Mouse (Mus musculus): Measurements from ENCODE around the gene Mdm2. TPM values are rescaled to one million over a fixed set of nuclear protein-coding genes. Genes with fewer than 3 reads are reported as not detected.

Gene Mdm2
- total and polyA plus RNA-seq, 3 experiments: 79.8 to 136 (median 112) TPM

GRCm38 (mm10) chr10:117697561-117698115 lies 12.9 kb downstream of the Mdm2 start:
- in situ Hi-C loops (cut with MboI; ENCODE audit: low pct_ligation_motif_present, low pct_unique_long_range_greater_than_20kb, low sequenced_read_pairs): no loop called here
- Histone ChIP-seq H3K9ac (ENCODE audit: insufficient read depth, low read depth) (no peak overlapping the region), H3K9me3 (replicated peaks; ENCODE audit: low read length) (no peaks in the 10 kb centered on the region), H3K4me2 (ENCODE audit: insufficient read depth, low read depth, poor library complexity, severe bottlenecking) (no peak overlapping the region), H3K36me3 (replicated peaks in 1 of 2; ENCODE audit: control insufficient read depth in 1 of 2, insufficient read depth in 1 of 2, low read length in 1 of 2) (peaks cover 78 to 87% of the 10 kb centered on the region in 2 experiments), H3K4me1 (ENCODE audit: control insufficient read depth in 1 of 2, insufficient read depth in 2 of 2) (no peaks in the 10 kb centered on the region), H3K79me2 (replicated peaks; ENCODE audit: control insufficient read depth, extremely low read depth, insufficient read depth, poor library complexity, severe bottlenecking) (peaks cover 55% of the 10 kb centered on the region), H3K27ac (ENCODE audit: insufficient read depth, low read depth) (no peak overlapping the region), H3K27me3 (replicated peaks) (no peaks in the 10 kb centered on the region), H3K4me3 (replicated peaks in 1 of 3; ENCODE audit: low read depth in 2 of 3, low read length in 2 of 3, poor library complexity in 1 of 3) (no peak overlapping the region)
- DNase-seq (ENCODE audit: extremely low read depth): no peak
- no peak; the same call in 1 of the 2 replicates for TF ChIP-seq POLR2A (IDR thresholded peaks at IDR 0.05; ENCODE audit: low read depth, low read length)
- TF ChIP-seq NELFE (IDR thresholded peaks at IDR 0.05; ENCODE audit: low read depth, low read length): no peak
- TF ChIP-seq POLR2AphosphoS2 (IDR thresholded peaks at IDR 0.05; ENCODE audit: low read depth, low read length): no peak; the same call in 1 of the 2 replicates
- TF ChIP-seq MAZ (IDR thresholded peaks at IDR 0.05; ENCODE audit: low read depth, low read length): no peak
- no peak for TF ChIP-seq MYC (IDR thresholded peaks at IDR 0.05; ENCODE audit: low read depth, low read length)
- TF ChIP-seq BHLHE40 (IDR thresholded peaks at IDR 0.05; ENCODE audit: low read depth, low read length): no peak
- TF ChIP-seq UBTF (IDR thresholded peaks at IDR 0.05; ENCODE audit: low read depth, low read length): no peak
- TF ChIP-seq IRF4 (IDR thresholded peaks at IDR 0.05; ENCODE audit: low read depth, low read length): no peak
- no peak for TF ChIP-seq ETS1 (conservative IDR thresholded peaks at IDR 0.05; ENCODE audit: low read depth, low read length)
- no peak for TF ChIP-seq GABPA (IDR thresholded peaks at IDR 0.05; ENCODE audit: insufficient replicate concordance, low read depth, low read length)
- TF ChIP-seq MAX (IDR thresholded peaks at IDR 0.05; ENCODE audit: low read length): no peak
- no peak for TF ChIP-seq CHD2 (IDR thresholded peaks at IDR 0.05; ENCODE audit: low read length)
- no peak for TF ChIP-seq MXI1 (IDR thresholded peaks at IDR 0.05; ENCODE audit: low read depth, low read length)
- no peak for TF ChIP-seq MAFK (IDR thresholded peaks at IDR 0.05; ENCODE audit: insufficient replicate concordance, low read length)
- no peak for TF ChIP-seq EP300 (IDR thresholded peaks at IDR 0.05; ENCODE audit: low read length)
- TF ChIP-seq RAD21 (IDR thresholded peaks at IDR 0.05; ENCODE audit: low read depth, low read length): no peak
- TF ChIP-seq USF2 (conservative IDR thresholded peaks at IDR 0.05; ENCODE audit: low read depth, low read length): no peak
- dilution Hi-C loops (cut with MboI; ENCODE audit: extremely low pct_ligation_motif_present, extremely low pct_unique_long_range_greater_than_20kb, low sequenced_read_pairs): no loop called here

- Histone ChIP-seq H3K36me3 (replicated peaks in 1 of 2; ENCODE audit: control insufficient read depth in 1 of 2, insufficient read depth in 1 of 2, low read length in 1 of 2) (peaks cover 80 to 89% of the 10 kb centered on the region in 2 experiments), H3K9ac (ENCODE audit: insufficient read depth, low read depth) (no peak overlapping the region), H3K4me3 (replicated peaks in 1 of 3; ENCODE audit: low read depth in 2 of 3, low read length in 2 of 3, poor library complexity in 1 of 3) (no peak overlapping the region), H3K27ac (ENCODE audit: insufficient read depth, low read depth) (no peak overlapping the region), H3K9me3 (replicated peaks; ENCODE audit: low read length) (no peaks in the 10 kb centered on the region), H3K4me2 (ENCODE audit: insufficient read depth, low read depth, poor library complexity, severe bottlenecking) (no peak overlapping the region), H3K27me3 (replicated peaks) (no peaks in the 10 kb centered on the region), H3K79me2 (replicated peaks; ENCODE audit: control insufficient read depth, extremely low read depth, insufficient read depth, poor library complexity, severe bottlenecking) (peaks cover 54% of the 10 kb centered on the region), H3K4me1 (ENCODE audit: control insufficient read depth in 1 of 2, insufficient read depth in 2 of 2) (no peaks in the 10 kb centered on the region)
- in situ Hi-C loops (cut with MboI; ENCODE audit: low pct_ligation_motif_present, low pct_unique_long_range_greater_than_20kb, low sequenced_read_pairs) (no loop called here), dilution Hi-C loops (cut with MboI; ENCODE audit: extremely low pct_ligation_motif_present, extremely low pct_unique_long_range_greater_than_20kb, low sequenced_read_pairs) (no loop called here)
- TF ChIP-seq POLR2A (IDR thresholded peaks at IDR 0.05; ENCODE audit: low read depth, low read length): 0 out of 2 replicates have a peak, but pooled peaks have one; percentile 19
- 0 out of 2 replicates have a peak, but pooled peaks have one; percentile 33 for TF ChIP-seq ZMIZ1 (IDR thresholded peaks at IDR 0.05; ENCODE audit: low read depth, low read length)
- TF ChIP-seq USF1 (IDR thresholded peaks at IDR 0.05; ENCODE audit: low read depth, low read length): no peak
- TF ChIP-seq MXI1 (IDR thresholded peaks at IDR 0.05; ENCODE audit: low read depth, low read length): no peak
- TF ChIP-seq ZNF384 (IDR thresholded peaks at IDR 0.05; ENCODE audit: low read depth, low read length): no peak
- TF ChIP-seq CHD2 (IDR thresholded peaks at IDR 0.05; ENCODE audit: low read length): no peak
- no peak for TF ChIP-seq JUND (conservative IDR thresholded peaks at IDR 0.05; ENCODE audit: low read depth, low read length)
- no peak for TF ChIP-seq ZKSCAN1 (IDR thresholded peaks at IDR 0.05; ENCODE audit: borderline replicate concordance, low read depth, low read length)
- DNase-seq (ENCODE audit: extremely low read depth): no peak
Measured at GRCm38 (mm10) chr10:117696827-117697560, 13.6 kb downstream of the Mdm2 start.
